Mouse (Mus musculus): ENCODE measurements around the gene Rasl12. TPM values are rescaled to one million over a fixed set of nuclear protein-coding genes. Genes with fewer than 3 reads are reported as not detected.

Gene Rasl12
- total RNA-seq, 2 experiments from 2014 or later = 13.3 to 16.2 TPM

DNA sequence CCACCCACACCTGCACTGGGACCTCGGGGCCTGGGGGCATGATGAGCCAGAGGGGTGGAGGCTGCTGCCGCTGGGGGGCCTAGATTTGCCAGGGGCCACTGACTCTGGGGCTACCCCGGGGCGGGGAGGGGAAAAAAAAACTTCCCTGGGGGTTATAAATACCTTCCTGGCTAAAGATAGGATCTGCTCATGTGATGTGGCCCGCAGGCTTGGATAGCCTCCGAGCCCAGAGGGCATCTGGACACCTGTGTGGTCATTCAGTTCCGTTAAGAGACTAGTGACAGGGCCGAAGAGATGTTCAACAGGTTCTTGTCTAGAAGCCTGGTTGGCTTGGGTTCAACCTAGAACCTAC lies 6.7 kb upstream of the Rasl12 start, which contains the start of gene Kbtbd13:
TSS of gene Kbtbd13 (minus strand) at position 40 of the 352 bp plus-strand sequence.
- intact Hi-C loops (cut with DNase I) = loop anchor here (5.0 kb wide), 1 partner anchor 196 kb away; the partner anchor contains the start of gene Pif1
- DNase-seq = no peak

GRCm38 (mm10) chr9:65392638-65393364 lies 5.5 kb upstream of the Rasl12 start:
- DNase-seq = peak; percentile 80 to 87
- intact Hi-C loops (cut with DNase I) = loop anchor here (1.0 to 5.0 kb wide), 2 partner anchors 40 to 194 kb away; partner anchors contain the start of gene Pif1

DNA sequence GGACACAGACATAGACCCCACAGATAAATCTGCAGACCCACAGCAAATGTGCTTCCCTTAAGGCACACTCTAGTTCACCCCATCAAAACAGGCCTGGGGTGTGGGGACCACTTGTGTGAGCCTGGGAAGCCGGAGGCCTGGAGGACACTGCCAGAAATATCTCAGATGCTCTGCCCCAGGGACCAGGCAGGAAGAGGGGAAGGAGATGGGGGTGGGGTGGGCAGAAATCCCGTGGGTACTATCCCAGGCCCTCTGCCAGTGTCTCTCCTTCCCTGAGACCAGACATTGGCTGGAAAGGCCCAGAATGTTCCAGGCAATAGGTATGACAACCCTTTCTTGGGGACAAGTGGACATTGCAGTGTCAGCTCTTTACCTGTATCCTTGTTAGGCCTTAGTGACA lies 4.7 kb upstream of the Rasl12 start:
- no peak for DNase-seq

GRCm38 (mm10) chr9:65394360-65394759 lies 3.9 kb upstream of the Rasl12 start:
- no peak for DNase-seq
- intact Hi-C loops (cut with DNase I) = loop anchor here (5.0 kb wide), 1 partner anchor 193 kb away; the partner anchor contains the start of gene Pif1

More for the DNA sequence above, 4.7 kb upstream of the Rasl12 start:
- intact Hi-C loops (cut with DNase I) = loop anchor here (1.0 to 5.0 kb wide), 2 partner anchors 39 to 194 kb away; partner anchors contain the start of gene Pif1

GRCm38 (mm10) chr9:65399934-65400333 lies 1.6 kb downstream of the Rasl12 start:
- DNase-seq = no peak
- intact Hi-C loops (cut with DNase I) = no loop called here

DNA sequence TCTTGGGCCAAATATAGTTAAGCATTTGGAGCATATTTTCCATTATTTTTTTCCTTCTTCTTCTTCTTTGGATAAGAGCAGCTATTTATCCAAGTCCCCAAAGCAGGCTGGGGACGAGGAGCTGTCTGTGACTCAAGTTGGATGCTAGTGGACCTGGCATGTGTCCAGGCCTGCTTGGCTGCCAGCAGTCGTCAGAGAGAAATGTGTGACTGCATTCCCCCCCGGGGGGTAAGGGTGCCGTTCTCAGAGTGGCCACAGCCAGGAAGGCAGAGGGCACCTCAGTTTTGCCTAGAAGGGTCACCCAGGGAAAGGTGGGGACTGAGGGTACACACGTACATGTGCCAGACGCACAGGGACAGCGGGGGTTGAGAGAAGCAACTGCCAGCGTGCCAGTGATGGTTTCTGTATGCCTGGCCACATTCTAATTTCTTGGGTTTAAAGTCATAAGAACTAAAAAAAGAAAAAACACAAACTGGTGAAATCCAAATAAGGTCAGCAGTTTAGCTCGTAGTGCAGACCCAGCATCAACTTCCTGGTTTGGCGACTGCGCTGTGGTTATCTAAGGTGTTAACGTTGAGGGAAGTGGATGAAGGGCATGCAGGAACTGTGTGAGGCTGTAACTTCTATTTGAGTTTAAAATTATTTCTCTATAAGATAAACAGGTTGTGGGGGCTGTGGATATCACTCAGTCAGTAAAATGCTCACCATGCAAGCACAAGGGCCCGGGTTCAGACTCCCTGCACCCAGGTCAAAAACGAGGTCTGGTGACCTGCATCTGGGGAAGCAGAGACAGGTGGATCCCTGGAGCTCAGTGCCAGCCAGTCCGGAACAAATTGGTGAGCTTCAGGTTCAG lies 6.3 kb downstream of the Rasl12 start:
- peak; percentile 90 to 92 for DNase-seq
- intact Hi-C loops (cut with DNase I) = no loop called here

DNA sequence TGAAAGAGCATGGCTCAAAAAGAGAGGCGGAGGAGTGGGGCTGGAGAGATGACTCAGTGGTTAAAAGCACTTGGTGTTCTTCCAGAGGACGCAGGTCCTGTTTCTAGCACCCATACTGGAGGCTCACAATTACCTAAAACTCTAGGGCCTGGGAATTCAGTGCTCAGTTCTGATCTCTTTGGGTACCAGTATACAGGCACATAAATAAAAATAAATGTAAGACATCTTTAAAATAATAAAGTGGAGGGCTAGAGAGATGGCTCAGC lies 6.8 kb downstream of the Rasl12 start:
- intact Hi-C loops (cut with DNase I) = no loop called here
- no peak for DNase-seq

- no peak for DNase-seq
- intact Hi-C loops (cut with DNase I) = no loop called here
These were observed 9.0 kb downstream of the Rasl12 start for GRCm38 (mm10) chr9:65407327-65407726.

DNA sequence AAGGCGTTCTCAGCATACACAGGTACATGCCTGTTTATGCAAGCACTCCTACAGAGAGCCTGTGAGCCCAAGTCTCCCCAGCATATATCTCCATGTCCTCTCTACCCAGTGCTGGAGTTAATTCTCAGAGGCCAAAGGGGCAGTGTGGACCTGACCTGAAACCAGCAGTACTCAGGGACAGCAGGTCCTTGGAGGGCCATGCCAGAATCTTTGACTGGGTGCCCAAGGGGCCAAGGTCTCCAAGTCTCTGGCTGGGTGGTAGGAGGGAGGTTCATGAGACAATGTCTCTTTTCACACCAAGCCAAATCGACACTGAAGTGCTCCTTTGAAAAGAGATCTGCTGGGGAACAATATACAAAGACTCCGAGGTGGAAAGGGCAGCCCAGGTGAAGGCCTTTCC lies 9.6 kb downstream of the Rasl12 start:
- DNase-seq = no peak
- intact Hi-C loops (cut with DNase I) = no loop called here

- DNase-seq = peak; percentile 52 to 59
- intact Hi-C loops (cut with DNase I) = no loop called here
These were observed 10.6 kb downstream of the Rasl12 start for GRCm38 (mm10) chr9:65408871-65409295.

GRCm38 (mm10) chr9:65410378-65410777 lies 12.1 kb downstream of the Rasl12 start:
- intact Hi-C loops (cut with DNase I) = no loop called here
- DNase-seq = no peak

- intact Hi-C loops (cut with DNase I) = no loop called here
- no peak for DNase-seq
These were observed 13.0 kb downstream of the Rasl12 start for GRCm38 (mm10) chr9:65411326-65411725.

- intact Hi-C loops (cut with DNase I) = no loop called here
These were observed 19.4 kb downstream of the Rasl12 start for GRCm38 (mm10) chr9:65417738-65418137.

DNA sequence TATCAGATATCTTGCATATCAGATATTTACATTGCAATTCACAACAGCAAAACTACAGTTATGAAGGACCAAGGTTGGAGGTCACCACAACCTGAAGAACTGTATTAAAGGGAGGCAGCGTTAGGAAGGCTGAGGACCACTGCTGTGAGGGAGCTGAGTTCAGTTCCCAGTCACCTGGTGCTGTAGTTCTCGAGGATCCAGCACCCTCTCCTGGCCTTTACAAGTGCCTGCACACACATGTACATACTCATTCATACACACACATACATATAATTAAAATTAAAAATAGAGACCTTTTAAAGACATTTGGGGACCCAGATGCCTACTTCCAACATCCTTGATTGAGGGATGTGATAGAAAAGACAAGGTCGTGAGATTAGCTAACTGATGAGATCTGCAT lies 21.3 kb downstream of the Rasl12 start:
- intact Hi-C loops (cut with DNase I) = no loop called here
- DNase-seq = no peak

More at GRCm38 (mm10) chr9:65417738-65418137, 19.4 kb downstream of the Rasl12 start:
- no peak for DNase-seq

GRCm38 (mm10) chr9:65422760-65423501 lies 24.6 kb downstream of the Rasl12 start, which contains the start of gene Slc51b:
Gene Slc51b, minus strand, starts transcription at chr9:65422955.
- intact Hi-C loops (cut with DNase I) = no loop called here
- no peak for DNase-seq

- intact Hi-C loops (cut with DNase I) = no loop called here
- DNase-seq = no peak
These were observed 26.1 kb downstream of the Rasl12 start for GRCm38 (mm10) chr9:65424393-65424792.

DNA sequence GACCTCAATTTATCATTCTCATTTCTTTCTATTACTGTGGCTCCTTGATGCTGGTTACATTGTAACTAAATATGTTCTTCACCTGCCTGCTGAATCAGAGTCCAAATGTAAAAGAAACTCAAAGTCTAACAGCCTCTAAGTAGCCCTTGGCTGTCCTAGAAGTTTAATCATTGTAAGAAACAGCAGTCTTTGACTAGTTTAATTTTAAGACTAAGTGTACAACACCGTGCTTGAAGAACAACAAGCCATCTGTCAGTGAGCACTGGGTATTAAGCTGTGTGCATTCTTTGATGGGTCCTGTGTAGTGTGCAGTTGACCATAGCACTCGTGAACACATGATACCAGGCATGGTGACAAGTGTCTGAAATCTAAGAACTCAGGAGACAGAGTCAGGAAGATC lies 29.2 kb downstream of the Rasl12 start:
- intact Hi-C loops (cut with DNase I) = no loop called here
- DNase-seq = no peak

GRCm38 (mm10) chr9:65428003-65428402 lies 29.7 kb downstream of the Rasl12 start:
- DNase-seq = no peak
- intact Hi-C loops (cut with DNase I) = no loop called here

- DNase-seq = no peak
- intact Hi-C loops (cut with DNase I) = loop anchor here (5.0 kb wide), 2 partner anchors 152 to 203 kb away; partner anchors contain the start of gene Plekho2
These were observed 32.1 kb downstream of the Rasl12 start for GRCm38 (mm10) chr9:65430401-65430800.

DNA sequence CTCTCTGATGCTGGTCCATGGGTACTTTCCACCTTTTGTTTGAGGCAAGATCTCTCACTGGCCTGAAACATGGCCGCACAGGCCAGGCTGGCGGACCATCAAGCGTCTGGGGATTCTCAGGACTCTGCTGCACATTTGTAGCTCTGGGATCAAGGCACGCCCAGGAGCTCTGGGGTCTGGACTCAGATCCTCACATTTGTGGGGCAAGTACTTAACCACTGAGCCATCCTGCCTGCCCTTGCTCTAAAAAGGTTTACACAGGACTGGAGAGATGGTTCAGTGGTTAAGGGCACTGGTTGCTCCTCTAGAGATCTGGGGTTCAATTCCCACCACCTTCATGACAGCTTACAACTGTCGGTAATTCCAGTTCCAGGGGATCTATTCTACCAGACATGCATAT lies 32.6 kb downstream of the Rasl12 start:
- intact Hi-C loops (cut with DNase I) = loop anchor here (5.0 kb wide), 2 partner anchors 151 to 204 kb away; partner anchors contain the start of gene Plekho2
- DNase-seq = no peak

DNA sequence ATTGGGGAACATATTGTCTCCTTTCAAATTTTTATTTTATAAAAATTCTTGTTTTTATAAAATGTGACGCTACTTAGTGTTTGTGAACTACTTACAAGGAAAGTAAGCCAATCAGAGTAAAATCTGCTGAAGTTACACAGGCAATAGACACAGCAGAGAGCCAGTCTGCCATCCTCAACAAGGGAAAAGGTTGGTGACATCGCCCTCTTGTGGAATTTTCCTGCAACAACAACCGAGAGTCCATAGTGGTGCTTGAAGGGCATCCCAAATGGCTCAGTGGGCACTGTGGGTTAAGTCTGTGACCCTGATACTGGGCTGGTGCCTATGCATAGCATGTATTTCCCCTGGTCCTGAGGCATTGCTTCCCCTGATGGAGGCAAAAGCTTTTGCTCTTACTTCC lies 33.9 kb downstream of the Rasl12 start:
- intact Hi-C loops (cut with DNase I) = loop anchor here (1.0 to 5.0 kb wide), 4 partner anchors 39 to 205 kb away; partner anchors contain the start of gene Plekho2
- peak; percentile 90 to 94 for DNase-seq
